Mouse (Mus musculus): ENCODE measurements around the gene Ppp1r14c.

DNA sequence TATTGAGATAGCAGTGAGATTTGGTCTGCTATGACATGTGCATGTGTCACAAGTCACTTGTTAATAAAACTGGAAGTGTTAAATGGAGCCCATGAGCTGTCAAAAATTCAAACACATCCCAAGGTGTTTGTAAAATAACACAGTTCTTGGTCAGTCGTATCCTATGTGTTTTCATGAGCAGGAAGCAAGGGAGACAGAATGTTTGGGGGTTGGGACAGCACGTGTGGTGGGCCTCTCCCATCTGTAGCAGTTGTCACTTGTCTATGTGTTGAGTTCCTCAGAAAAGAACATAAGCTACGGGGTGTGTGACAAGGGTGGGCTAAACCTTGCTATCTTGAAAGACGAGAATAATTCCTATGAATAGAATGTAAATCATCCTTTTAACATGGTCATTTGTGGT lies 51.6 kb downstream of the Ppp1r14c start:
- no peak for TF ChIP-seq SRF (IDR thresholded peaks at IDR 0.05; ENCODE audit: control insufficient read depth, insufficient read length, low read depth)
- TF ChIP-seq POLR2AphosphoS2 (IDR thresholded peaks at IDR 0.05; ENCODE audit: insufficient read length, low read depth): no peak
- no peak for TF ChIP-seq E2F4 (IDR thresholded peaks at IDR 0.05; ENCODE audit: insufficient read depth)
- no peak for TF ChIP-seq REST (IDR thresholded peaks at IDR 0.05; ENCODE audit: insufficient read depth, insufficient read length)
- TF ChIP-seq MYOD1 (IDR thresholded peaks at IDR 0.05; ENCODE audit: control insufficient read depth in 1 of 3, insufficient read length in 2 of 3, low read depth in 2 of 3): no peak
- no peak for TF ChIP-seq MYOG (IDR thresholded peaks at IDR 0.05; ENCODE audit: control insufficient read depth in 1 of 3, insufficient read depth in 1 of 3, insufficient read length in 2 of 3, low read depth in 2 of 3)
- TF ChIP-seq POLR2A (IDR thresholded peaks at IDR 0.05; ENCODE audit: insufficient read length, low read depth): no peak
- TF ChIP-seq USF1 (IDR thresholded peaks at IDR 0.05; ENCODE audit: low read depth): no peak
- TF ChIP-seq MAX (IDR thresholded peaks at IDR 0.05; ENCODE audit: low read depth): no peak
- no peak for TF ChIP-seq TCF12 (IDR thresholded peaks at IDR 0.05; ENCODE audit: insufficient read depth, poor library complexity, severe bottlenecking)

All from myocyte (in vitro differentiated cells).